Mouse (Mus musculus) olfactory bulb, adult 2 months (tissue): ENCODE measurements around the gene C8b.

Experiments used
- CTCF ChIP-seq: fragments of 200-500 bp; IDR thresholded peaks from 2 replicates; pipeline ENCODE4 v1.5.1; 2012; ENCODE audit warnings: low read depth, mild to moderate bottlenecking, low read length, moderate library complexity; ENCODE audit not compliant: insufficient read depth
- POLR2A ChIP-seq: fragments of 200-500 bp; IDR thresholded peaks from 2 replicates; pipeline ENCODE4 v1.6.1; 2012; ENCODE audit warnings: mild to moderate bottlenecking, low read depth, low read length, moderate library complexity; ENCODE audit not compliant: insufficient read depth

GRCm38 (mm10) chr4:104801625-104802024 lies 35.5 kb downstream of the C8b start:
- TF ChIP-seq CTCF = no peak
- TF ChIP-seq POLR2A = no peak
